Mouse (Mus musculus) bone marrow, adult 2 months (tissue): ENCODE data around the gene Pdk1.

Source experiments
- CTCF ChIP-seq: fragments of 200-500 bp; IDR thresholded peaks from 2 replicates; pipeline ENCODE4 v1.5.1; 2011; ENCODE audit warnings: low read length, control low read depth; ENCODE audit not compliant: control insufficient read depth, insufficient read depth
- POLR2A ChIP-seq: fragments of 200-500 bp; IDR thresholded peaks from 2 replicates; pipeline ENCODE4 v1.6.1; 2011; ENCODE audit warnings: low read depth, mild to moderate bottlenecking, control low read depth, low read length, borderline replicate concordance; ENCODE audit not compliant: control insufficient read depth

GRCm38 (mm10) chr2:71892741-71893349 is 19.8 kb downstream of the Pdk1 start:
- TF ChIP-seq CTCF, result no peak
- TF ChIP-seq POLR2A, result no peak
